Mouse (Mus musculus) limb, embryonic 14.5 days (tissue): ENCODE measurements around the gene Zbtb9. TPM values are rescaled to one million over a fixed set of nuclear protein-coding genes. Genes with fewer than 3 reads are reported as not detected.

Experiments used
- ATAC-seq: fragments of 200-750 bp; cut with Nextera tagmentation; 2 replicates; pipeline ENCODE4 v1.8.0; 2017; ENCODE audit warnings: low read depth, moderate number of reproducible peaks, moderate TSS enrichment; ENCODE audit not compliant: low FRiP score
- DNase-seq: peaks from one replicate; pipeline ENCODE4 v3.0.0-alpha.2; 2015; ENCODE audit warnings: low spot score
- H3K27ac ChIP-seq: fragments of 300-500 bp; sonication (generic); replicated peaks from 2 replicates; pipeline ENCODE4 v1.5.1; 2014; ENCODE audit warnings: low read depth, mild to moderate bottlenecking, low read length, moderate library complexity, mixed read lengths
- H3K27me3 ChIP-seq: fragments of 300-500 bp; sonication (generic); 2 replicates; pipeline ENCODE4 v1.6.1; 2014; ENCODE audit warnings: low read length, mixed read lengths; ENCODE audit not compliant: control insufficient read depth, insufficient read depth
- H3K36me3 ChIP-seq: fragments of 300-500 bp; sonication (generic); 2 replicates; pipeline ENCODE4 v1.6.1; 2014; ENCODE audit warnings: mild to moderate bottlenecking, low read length, moderate library complexity, mixed read lengths; ENCODE audit not compliant: control insufficient read depth, insufficient read depth
- H3K4me1 ChIP-seq: fragments of 300-500 bp; sonication (generic); 2 replicates; pipeline ENCODE4 v1.6.1; 2014; ENCODE audit warnings: antibody characterized with exemption, low read length, mixed read lengths; ENCODE audit not compliant: control insufficient read depth, insufficient read depth
- H3K4me2 ChIP-seq: fragments of 300-500 bp; sonication (generic); replicated peaks from 2 replicates; pipeline ENCODE4 v1.6.1; 2014; ENCODE audit warnings: low read depth, mild to moderate bottlenecking, low read length, moderate library complexity; ENCODE audit not compliant: severe bottlenecking
- H3K4me3 ChIP-seq: fragments of 300-500 bp; sonication (generic); replicated peaks from 2 replicates; pipeline ENCODE4 v1.5.1; 2014; ENCODE audit warnings: low read length
- H3K9ac ChIP-seq: fragments of 300-500 bp; sonication (generic); 2 replicates; pipeline ENCODE4 v1.6.1; 2014; ENCODE audit warnings: mild to moderate bottlenecking, low read depth, low read length, moderate library complexity; ENCODE audit not compliant: severe bottlenecking
- H3K9me3 ChIP-seq: fragments of 300-500 bp; sonication (generic); 2 replicates; pipeline ENCODE4 v1.6.1; 2016; ENCODE audit warnings: low read length; ENCODE audit not compliant: control insufficient read depth
- POLR2A ChIP-seq: fragments of 200-500 bp; IDR thresholded peaks from 2 replicates; pipeline ENCODE4 v1.8.0; 2012; ENCODE audit warnings: inconsistent platforms, mild to moderate bottlenecking, moderate library complexity, borderline replicate concordance; ENCODE audit not compliant: insufficient read depth, insufficient read length; ENCODE audit errors: extremely low read depth
- WGBS: fragments of 180-500 bp; shearing (Covaris S2); extraction: QIAGEN DNeasy Blood & Tissue Kit; methylation state at CpG from one replicate; pipeline ENCODE4 v1.1.7; 2014; 5-methylcytosine and 5-hydroxymethylcytosine counted together
- polyA plus RNA-seq, 2 experiments: library from polyadenylated mRNA; depleted of rRNA in 1 of 2; stranded (reverse) in 1 of 2; unstranded in 1 of 2; fragments of >200 nt; fragmentation: Nextera tagmentation in 1 of 2; extraction: Ambion mirVana in 1 of 2; gene quantifications; 2 replicates each; pipeline versions ENCODE4 v1.2.1 to v1.2.3; 2012 to 2014

Gene Zbtb9
- polyA plus RNA-seq, 2 experiments, result 10.0 to 14.8 TPM

DNA sequence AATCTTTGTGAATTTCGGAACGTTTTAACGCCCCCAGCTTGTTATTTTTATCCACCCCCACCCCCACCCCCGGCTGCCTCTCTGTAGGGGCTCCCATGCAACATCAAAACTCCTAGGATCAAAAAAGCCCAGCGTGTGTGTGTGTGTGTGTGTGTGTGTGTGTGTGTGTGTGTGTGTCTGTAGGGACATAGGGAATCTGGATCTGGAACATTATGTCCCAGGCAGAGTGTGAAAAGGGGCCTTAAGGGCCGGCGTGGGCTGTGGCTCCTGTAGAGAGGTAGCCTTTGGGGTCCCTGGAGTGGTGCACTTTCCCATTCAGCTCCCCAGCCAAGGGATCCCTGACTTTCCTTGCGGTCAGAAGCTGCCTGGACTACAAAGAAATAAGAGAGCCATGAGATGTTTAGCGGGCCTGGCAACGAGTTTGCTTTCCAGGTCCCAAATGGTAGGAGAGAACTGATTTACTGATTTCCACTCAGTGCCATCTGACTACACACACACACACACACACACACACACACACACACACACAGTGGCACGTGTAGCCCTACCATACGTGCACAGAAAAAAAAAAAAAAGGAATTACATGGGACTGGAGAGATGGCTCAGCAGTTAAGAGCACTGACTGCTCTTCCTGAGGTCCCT is 45.7 kb downstream of the Zbtb9 start:
- ATAC-seq, result peak; percentile 38; the same call in 1 of the 2 replicates
- Histone ChIP-seq H3K9me3 (no peaks in the 10 kb centered on the region), H3K36me3 (peaks cover 36% of the 10 kb centered on the region), H3K27ac (peak overlapping the region; percentile 23), H3K27me3 (no peaks in the 10 kb centered on the region), H3K4me3 (peak overlapping the region; percentile 46), H3K4me2 (peak overlapping the region; percentile 57), H3K4me1 (no peaks in the 10 kb centered on the region), H3K9ac (peak overlapping the region; percentile 60)
- no peak for TF ChIP-seq POLR2A
- no peak for DNase-seq
- WGBS, result 31% methylated on average over 11 of the region's 12 CpGs

DNA sequence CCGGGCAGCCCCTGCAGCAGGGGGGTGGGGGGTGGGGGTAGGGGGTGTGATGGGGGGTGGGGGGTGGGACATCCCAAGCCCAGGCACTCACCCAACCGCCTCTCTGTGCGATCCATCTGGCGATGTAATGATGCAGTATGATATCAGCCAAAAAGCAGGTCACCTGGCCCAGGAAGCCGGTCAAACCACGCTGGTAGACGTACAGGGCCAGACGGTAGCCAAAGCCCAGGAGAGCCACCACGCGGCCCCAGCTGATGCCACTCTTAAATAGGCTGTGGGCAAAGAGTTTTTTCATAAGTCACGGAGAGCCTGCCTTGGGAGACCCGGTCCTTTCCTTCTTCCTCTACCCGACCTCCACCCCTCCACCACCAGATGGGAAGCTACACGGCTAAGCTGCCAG is 48.1 kb downstream of the Zbtb9 start:
- no peaks in the 10 kb centered on the region for H3K9me3 ChIP-seq
- 93% methylated on average over 14 of the region's 14 CpGs for whole genome bisulfite sequencing
- DNase-seq (no peak), ATAC-seq (no peak)
- H3K27ac ChIP-seq, result no peak overlapping the region
- H3K27me3 ChIP-seq, result no peaks in the 10 kb centered on the region
- H3K4me1 ChIP-seq, result no peaks in the 10 kb centered on the region
- H3K4me3 ChIP-seq, result no peak overlapping the region
- TF ChIP-seq POLR2A, result no peak
- peaks cover 56% of the 10 kb centered on the region for H3K36me3 ChIP-seq
- no peak overlapping the region for H3K9ac ChIP-seq
- H3K4me2 ChIP-seq, result no peak overlapping the region

DNA sequence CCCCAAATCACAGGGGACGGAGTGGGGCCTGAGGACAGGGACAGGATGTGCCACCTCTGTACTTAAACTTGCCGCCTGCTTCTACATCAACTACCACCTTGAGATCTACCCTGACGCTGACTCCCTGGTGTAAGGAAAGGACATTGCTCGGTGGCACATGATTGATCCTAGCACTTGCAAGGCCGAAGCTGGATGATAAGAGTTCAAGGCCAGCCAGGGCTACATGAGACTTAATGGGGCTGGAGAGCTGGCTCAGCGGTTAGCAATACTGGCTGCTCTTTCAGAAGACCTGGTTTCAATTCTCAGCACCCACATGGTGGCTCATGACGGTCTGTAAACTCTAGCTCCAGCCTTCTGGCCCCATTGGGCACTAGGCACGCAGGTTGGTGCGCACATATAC is 48.8 kb downstream of the Zbtb9 start:
- no peak overlapping the region for H3K9ac ChIP-seq
- no peaks in the 10 kb centered on the region for H3K27me3 ChIP-seq
- H3K9me3 ChIP-seq, result no peaks in the 10 kb centered on the region
- no peak overlapping the region for H3K27ac ChIP-seq
- 87% methylated on average over 9 of the region's 9 CpGs for WGBS
- H3K4me1 ChIP-seq, result no peaks in the 10 kb centered on the region
- ATAC-seq (no peak), DNase-seq (no peak)
- H3K36me3 ChIP-seq, result peaks cover 59% of the 10 kb centered on the region
- H3K4me3 ChIP-seq, result no peak overlapping the region
- no peak overlapping the region for H3K4me2 ChIP-seq
- no peak for TF ChIP-seq POLR2A

DNA sequence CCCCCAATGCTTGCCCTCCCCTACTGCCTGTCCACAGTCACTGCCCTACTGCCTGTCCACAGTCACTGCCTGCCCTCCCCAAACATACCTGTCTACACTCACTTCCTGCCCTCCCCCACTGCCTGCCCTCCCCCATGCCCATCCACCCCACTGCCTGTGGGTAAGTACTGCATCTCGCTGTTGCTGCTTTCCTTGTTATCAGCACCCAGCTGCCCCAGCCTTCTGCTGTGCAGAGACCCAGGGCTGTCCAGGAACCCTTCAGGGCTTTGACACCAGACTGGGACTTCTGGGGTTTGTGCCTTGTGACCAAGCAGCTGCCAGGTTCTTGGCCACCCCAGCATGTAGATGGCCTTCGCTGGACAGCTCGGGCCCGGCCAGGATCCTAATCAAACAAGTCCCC is 50.4 kb downstream of the Zbtb9 start:
- 89% methylated on average over 4 of the region's 4 CpGs for WGBS
- Histone ChIP-seq H3K4me2 (no peak overlapping the region), H3K36me3 (peaks cover 59% of the 10 kb centered on the region)

DNA sequence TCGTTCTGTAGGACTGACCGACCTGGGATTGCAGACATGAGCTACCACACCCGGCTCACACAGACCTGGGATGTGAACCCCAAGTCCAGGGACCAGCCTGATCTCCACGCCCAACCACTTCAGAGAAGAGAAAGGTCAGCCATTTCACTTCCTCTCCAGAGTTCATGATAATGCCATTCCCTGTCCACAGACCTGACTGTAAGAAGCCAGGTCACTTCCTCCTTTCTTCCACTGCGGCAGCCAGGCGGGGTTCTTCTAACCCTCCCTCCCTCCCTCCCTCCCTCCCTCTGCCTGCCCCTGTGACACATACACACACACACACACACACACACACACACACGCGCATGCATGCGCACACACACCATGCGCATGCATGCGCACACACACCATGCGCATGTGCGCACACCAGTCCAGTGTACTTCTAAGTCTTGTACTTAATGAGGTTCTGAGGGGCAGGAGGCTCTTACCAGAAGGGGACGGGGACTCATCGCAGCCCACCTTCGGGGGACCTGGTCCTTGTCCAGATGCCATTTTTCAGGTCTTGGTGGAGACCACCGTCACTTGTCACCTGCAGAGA is 52.4 kb downstream of the Zbtb9 start:
- H3K27me3 ChIP-seq, result no peaks in the 10 kb centered on the region
- no peak overlapping the region for H3K9ac ChIP-seq
- no peak overlapping the region for H3K4me2 ChIP-seq
- 95% methylated on average over 17 of the region's 17 CpGs for WGBS
- ATAC-seq (no peak), DNase-seq (no peak)
- H3K27ac ChIP-seq, result no peak overlapping the region
- TF ChIP-seq POLR2A, result no peak
- H3K4me3 ChIP-seq, result no peak overlapping the region
- H3K9me3 ChIP-seq, result no peaks in the 10 kb centered on the region
- peaks cover 50% of the 10 kb centered on the region for H3K36me3 ChIP-seq
- peaks cover 8% of the 10 kb centered on the region for H3K4me1 ChIP-seq

More for the DNA sequence above, 50.4 kb downstream of the Zbtb9 start:
- H3K27me3 ChIP-seq, result no peaks in the 10 kb centered on the region
- H3K27ac ChIP-seq, result no peak overlapping the region
- no peak overlapping the region for H3K9ac ChIP-seq
- H3K4me3 ChIP-seq, result no peak overlapping the region
- ATAC-seq, result no peak
- peaks cover 8% of the 10 kb centered on the region for H3K4me1 ChIP-seq
- DNase-seq, result no peak
- H3K9me3 ChIP-seq, result no peaks in the 10 kb centered on the region
- TF ChIP-seq POLR2A, result no peak
